Mouse (Mus musculus): ENCODE data around the gene Mapkap1. TPM values are rescaled to one million over a fixed set of nuclear protein-coding genes. Genes with fewer than 3 reads are reported as not detected.
A peak's percentile ranks its signal among the peaks of the same experiment; 100 is the strongest.

The Mapkap1 gene
- total RNA-seq, 2 experiments from 2014 or later = 64.9 to 70.3 TPM

DNA sequence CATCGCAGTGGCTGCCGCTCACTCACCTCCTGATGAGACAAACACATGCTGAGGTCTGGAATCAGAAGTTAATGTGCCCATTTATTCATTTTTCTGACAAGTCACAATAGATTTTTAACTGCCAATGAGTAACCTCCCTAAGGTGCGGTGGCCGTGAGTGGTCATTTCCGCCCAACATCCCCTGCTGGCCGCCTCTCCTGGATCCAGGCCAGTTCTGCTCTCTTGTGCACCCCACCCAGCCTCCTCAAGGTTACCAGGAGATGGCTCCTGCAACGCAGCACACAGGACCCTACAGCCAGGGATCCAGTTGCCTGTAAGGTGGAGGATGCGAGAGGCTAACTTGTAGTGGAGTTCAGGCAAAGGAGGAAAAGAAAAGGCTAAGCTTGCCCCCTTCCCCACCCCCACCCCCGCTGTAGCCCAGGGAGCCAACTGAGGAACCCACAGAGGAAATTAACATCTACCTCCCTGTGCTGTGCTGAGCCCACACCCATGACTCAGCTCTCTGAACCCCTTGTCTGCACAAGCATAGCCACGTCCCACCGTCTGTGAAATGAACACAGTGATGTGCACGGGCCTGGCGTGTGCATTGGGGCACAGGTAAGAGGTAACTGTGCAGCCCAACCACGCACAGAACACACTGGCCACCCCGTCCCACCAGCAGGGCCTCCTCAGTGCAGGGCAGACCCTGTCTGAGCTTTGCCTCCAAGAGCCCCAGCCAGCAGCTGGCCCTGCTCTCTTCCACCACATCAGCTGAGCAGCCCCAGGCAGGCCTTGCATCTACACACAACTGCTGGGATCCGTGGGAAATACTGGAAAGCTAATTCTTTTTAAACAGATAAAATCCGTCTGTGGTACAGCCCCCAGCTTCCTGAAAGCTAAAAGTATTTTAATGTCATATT is 221.0 kb downstream of the Mapkap1 start:
- DNase-seq (ENCODE audit: low spot score in 2 of 2) = no peak

DNA sequence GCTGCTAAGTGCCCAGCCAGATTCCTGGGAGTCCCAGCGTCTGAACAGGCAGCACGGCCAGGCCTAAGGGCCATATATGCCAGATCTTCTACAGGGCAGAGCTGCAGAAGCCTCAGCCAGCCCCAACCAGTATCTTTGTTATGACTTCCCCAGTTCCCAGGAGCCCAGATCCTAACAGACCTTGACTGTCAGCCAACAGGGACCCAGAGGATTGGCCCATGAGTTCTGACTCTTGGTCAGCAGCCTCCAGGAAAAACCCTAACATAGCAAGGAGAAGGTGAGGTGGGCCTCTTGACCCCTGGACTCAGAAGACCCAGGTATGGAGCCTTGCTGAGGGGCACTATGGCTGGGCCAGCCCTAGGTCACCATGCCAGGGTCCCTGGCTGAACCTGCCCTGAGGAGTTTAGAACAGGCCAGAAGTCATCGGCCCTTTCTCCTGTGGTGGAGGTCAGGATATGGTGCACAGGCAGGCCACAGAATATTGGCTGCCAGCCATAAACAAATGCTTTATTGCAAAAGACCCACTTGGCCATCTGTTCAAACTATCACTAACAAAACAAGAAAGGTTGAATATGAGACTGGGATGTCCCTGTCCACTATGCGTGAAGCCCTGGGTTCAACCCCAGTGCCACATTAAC is 222.5 kb downstream of the Mapkap1 start:
- DNase-seq (ENCODE audit: low spot score in 2 of 2) = no peak

DNA sequence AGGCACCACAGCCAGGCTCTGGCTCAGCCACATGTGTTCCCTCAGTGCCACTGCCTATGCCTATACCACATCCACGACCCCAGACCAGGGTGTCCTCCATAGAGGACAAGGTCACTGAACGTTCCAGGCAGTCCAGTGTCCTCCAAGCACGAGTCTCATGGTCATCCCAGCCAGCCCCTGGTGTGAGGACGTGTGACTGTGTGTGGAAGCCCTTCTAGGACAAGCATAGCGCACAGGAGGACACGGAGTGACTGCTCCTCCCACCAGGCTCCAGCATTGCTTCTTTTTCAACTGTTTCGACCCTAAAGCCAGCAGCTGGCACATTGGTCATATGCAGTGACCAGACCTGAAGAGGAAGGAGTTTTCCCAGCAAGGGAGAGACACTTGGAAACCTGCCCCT is 223.2 kb downstream of the Mapkap1 start:
- no peak for DNase-seq (ENCODE audit: low spot score in 2 of 2)

DNA sequence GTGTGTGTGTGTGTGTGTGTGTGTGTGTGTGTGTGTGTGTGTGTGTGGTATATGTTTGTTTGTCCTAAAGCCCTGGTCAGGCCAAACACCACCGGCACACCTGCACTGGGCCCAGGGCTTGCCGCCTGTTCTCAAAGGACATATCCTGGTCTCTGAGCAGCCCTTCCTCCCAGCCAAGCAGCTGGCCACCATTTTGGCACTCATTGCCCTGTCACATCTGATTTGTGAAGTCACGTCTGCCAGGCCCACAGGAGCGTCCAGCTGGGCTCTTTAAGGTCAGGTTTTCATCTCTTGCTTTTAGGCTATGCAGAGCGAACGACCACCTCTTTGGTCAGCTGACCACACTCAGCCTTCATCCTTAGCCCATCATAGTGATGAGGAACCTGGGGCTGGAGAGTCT is 223.9 kb downstream of the Mapkap1 start:
- no peak for DNase-seq (ENCODE audit: low spot score in 2 of 2)

DNA sequence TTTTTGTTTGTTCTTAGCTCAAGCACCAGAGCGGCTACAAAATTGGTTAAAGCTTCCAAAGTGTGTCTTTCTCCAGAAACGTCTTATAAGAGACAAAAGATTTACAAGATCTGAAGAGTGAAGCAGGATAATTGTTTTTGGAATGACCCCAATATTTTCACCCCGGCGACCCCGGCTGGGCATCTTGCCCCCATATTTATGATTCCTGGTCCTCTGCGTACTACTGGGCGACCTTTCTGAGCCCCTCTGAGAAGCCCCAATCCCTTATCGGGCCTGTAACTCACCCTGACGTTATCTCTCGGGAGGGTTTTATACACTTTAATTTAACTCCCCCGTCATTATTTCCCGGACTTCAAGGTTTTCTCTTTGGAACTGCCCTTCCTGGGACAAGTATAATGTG is 225.5 kb downstream of the Mapkap1 start:
- no peak for DNase-seq (ENCODE audit: low spot score in 2 of 2)

DNA sequence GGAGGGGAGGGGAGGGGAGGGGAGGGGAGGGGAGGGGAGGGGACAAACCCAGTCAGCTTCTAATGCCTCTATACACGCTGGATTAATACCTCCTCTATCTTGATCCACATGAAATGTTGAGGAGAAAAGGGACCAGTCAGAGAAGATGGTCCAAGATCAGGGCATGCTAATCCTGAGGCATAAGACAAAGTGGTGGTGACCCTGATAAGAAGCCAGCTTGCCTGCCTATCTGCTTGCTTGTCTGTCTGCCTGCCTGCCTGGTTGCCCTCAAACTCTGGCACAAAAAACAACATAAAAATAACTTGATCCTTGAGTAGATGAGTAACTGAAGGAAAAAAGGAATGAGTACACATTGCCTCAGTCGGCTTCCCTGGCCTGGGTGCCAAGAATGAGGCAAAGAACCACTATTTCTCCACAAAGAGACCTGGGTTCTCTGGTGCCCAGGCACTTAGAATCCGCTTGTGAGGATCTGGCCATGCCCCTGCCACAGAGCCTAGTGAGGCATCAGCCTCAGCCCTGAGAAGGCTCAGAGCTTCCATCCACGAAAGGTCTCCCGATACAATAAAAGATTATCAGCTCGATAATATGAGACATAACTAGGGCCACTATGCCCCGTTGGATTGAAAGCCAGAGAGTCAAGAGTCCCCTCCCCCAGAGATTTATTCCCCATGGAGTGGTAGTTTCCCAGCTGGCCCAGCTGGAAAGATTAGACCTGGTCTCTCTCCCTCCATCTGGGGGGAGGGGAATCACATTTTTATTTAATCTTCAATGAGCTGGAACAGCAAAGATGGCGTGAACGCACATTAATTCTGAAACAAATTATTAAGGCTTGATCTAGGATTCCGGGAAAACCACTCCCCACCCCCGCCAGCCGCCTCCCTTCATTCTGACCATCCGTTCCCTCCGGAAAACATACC is 228.9 kb downstream of the Mapkap1 start:
- DNase-seq (ENCODE audit: low spot score in 2 of 2) = no peak

DNA sequence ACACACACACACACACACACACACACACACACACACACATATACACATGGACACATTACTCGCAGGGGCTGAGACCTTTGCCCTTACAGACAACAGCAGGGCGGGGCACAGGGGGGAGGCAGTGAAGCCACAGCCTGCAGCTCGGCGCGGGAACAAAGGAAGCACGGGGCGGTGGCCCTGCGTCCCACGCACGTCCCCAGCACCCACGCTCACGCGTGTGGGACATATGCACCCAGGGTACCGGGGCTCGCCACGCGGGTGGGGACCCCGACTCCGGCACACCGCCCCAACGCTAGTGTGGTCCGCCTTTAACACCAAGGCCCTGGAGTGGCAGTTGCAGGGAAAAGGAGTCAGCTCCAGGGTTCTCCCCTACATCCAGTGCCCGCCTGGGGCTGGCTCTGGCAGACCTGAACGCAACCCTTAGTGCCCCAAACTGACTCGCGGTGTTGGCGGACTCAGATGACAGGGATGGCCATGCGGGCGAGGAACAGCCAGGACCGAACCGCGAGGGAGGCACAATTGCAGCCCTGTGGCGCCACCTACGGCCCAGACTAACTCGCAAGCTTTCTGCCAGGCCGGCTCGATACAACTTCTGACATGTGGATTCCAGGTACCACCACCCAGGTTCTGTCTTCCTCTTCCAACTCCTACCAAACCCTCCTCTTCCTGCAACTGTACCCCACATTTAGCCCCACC is 232.5 kb downstream of the Mapkap1 start:
- peak; percentile 77 to 87 for DNase-seq (ENCODE audit: low spot score in 2 of 2)

DNA sequence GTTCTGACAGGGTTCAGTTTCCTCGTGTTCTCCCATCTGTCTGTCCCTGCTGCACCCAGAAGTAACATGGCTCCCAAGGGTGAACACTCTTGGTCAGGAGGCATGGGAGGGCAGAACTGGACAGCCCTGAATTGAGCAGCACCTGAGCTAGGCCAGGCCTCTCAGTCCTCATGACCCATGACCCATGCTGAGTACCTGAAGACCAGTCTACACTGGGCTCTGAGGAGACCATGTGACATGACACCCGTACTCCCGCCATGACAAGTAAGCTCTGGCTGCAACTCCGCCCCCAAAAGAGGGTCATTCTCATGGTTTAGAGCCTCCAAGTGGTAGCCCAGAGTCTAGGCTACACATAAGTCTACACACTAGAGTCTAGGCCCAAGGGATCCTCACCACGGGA is 233.2 kb downstream of the Mapkap1 start:
- DNase-seq (ENCODE audit: low spot score in 2 of 2) = no peak

DNA sequence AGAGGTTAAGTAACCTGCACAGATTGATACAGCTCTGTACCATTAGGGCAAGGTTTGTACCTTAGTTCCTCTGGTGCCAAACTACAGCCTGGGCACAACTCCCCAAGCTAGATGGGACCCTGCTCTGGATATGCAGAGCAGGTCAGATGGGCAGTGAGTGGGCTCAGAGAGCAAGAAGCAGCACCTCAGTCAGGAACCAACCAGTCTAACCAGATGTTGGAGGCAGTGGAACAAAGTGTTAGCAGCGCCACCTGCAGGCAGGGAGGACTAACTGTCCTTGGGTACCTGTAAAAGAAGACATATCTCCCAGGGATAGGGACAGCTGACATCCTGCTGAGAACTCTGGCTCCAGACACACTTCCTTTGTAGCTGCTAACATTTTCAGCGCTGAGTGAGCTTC is 235.8 kb downstream of the Mapkap1 start:
- no peak for DNase-seq (ENCODE audit: low spot score in 2 of 2)

DNA sequence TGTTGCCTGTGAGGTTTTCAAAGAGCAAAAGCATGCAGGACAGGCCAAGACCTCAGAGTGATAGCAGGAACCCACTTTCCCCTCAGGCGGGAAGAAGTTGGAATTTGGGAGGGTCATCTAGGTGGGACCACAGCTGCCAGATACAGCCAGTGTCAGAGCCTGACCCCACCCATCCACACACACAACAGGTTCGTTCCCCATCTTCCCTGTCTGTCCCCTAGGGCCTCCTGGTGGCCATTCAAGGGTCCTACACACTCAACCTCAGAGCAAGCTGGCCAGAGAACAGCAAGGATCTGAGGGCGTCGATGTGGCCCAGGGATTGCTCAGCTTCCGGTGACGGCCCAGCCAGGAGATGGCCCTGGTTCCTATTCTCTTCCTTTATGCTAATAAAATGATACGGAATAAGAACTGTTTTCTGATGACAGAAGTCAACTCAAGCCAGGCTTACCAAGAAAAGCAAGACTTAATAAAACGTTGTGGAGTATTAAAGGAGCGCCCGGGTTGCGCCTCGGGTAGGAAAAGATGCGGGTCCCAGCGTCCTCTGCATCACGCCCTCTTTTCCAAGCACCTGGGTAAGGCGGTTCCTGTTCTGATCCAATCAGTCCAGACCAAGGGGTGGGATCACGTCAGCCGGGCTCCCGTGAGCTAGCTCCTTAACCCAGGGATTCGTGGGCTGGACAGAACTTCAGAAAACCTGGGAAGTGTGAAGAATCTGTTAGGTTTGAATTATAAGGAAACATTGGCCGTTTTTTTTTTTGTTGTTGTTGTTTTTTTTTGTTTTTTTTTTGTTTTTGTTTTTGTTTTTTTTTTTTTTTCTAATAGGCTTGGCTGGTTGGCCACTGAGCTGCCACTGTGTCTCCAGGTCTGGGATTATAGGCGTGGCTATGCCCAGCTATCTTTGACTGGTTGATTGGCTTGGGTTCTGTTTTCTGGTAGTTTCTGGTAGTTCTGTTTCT is 238.3 kb downstream of the Mapkap1 start:
- DNase-seq (ENCODE audit: low spot score in 2 of 2) = no peak

DNA sequence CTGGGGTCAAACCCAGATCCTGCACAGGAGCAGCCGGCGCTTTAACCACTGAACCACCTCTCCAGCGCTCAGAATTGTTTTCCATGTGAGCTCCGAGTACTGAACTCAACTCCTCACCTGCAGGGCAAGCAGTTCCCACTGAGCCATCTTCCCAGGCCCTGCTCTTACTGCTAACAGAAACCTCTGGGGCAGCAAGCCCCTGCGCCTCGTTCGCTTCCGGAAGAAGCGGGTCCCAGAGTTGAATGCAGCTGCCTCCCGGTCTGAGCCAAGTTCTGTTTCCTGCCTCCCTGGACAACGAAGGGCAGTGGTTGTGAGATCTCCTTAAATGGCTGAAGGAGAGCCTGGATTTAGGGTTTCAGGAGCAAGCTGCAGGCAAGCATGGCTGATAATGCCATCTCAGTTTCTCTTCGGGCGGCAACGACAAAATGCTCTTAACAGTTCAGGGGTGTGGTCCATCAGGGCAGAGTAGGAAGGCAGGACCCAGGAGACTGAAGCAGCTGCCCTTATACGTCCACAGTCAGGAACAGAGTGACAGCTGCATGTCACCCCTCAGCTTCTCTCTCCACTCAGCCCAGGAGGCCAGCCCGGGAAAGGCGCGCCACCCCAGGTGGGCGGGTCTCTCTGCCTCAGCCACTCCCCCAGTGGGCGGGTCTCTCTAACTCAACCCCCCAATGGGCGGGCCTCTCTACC is 239.4 kb downstream of the Mapkap1 start:
- peak in 1 of 2 experiments; percentile 26 for DNase-seq (ENCODE audit: low spot score in 2 of 2)

DNA sequence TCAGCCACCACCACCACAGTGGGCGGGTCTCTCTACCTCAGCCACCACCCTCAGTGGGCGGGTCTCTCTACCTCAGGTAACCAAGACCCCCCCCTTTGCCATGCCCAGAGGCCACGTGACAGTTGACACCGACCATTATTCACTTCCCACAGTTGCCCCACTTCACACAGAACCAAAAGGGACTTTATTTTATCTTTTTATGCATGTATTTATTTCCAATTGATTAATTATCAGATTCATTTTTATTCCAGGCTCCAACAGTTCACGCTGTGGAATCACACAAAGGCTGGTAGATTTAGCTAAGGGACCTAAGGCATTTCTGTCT is 239.9 kb downstream of the Mapkap1 start:
- DNase-seq (ENCODE audit: low spot score in 2 of 2) = no peak

DNA sequence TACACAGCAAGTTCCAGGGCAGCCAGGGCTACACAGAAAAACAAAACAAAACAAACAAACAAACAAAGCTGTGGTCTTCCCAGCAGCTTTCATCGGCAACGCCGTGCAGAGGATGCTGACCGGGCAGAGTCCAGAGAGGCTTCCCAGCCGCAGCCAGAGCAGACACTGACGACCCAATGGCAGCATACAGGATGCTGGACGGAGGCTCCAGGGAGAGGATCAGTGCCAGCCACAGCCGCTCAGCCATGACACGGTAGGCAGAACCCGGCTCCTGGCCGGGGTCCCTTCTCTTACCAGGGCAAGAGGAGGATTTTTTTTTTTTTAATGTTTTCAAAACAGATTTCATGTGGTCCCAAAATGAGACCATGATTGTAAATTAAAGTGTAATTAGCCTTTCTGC is 240.8 kb downstream of the Mapkap1 start:
- no peak for DNase-seq (ENCODE audit: low spot score in 2 of 2)

DNA sequence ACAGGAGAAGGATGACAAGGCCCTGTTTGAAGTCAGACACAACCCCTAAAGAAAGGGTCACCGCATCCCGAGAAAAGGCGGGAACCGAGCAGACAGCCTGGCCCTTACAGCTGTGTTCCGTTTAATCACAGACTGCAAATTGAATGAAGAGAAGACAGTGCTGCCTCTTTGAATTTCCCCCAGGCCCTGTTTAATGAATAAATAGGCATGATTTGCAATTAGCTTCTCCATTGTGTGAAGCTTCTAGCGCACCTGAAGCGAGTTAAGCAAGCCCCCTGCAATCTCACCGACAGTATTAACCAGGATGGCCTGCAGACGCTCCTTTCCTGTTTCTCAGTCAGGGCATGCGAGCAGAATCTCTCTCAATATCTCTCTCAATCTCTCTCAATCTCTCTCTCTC is 261.2 kb downstream of the Mapkap1 start:
- no peak for DNase-seq (ENCODE audit: low spot score in 2 of 2)

DNA sequence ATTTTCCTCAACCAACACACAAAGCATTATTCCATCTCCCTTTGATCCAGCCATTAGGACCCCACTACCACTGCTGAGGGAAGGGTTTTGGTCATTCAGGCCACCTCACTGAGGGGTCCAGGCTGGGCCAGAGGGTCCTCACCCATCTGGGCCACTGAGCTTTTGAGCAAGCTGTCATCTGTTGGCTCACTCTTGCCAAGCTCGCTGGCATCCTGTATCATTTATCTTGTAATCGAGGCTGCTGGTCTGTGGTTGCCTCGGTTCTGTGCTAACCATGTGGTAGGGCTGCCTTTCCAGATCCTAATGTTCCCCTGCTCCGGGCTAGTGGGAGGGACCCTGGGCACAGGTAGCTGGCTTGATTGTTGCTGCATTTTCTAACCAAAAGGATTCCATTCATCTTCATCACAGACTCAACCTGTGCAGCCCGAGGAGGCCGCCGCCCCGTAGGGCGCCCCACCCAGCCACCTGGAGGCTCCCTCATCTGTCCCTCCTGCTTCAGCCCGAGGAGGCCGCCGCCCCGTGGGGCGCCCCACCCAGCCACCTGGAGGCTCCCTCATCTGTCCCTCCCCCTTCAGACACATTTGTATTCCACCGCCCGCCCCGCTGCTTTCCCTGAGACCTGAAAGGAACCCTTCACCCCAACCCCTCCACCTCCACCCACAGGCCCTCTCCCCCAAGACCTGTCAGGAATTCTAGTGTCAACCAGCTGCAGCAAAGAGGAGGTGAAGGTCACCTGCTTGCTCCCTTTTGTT is 262.0 kb downstream of the Mapkap1 start:
- DNase-seq (ENCODE audit: low spot score in 2 of 2) = peak; percentile 46 to 74

DNA sequence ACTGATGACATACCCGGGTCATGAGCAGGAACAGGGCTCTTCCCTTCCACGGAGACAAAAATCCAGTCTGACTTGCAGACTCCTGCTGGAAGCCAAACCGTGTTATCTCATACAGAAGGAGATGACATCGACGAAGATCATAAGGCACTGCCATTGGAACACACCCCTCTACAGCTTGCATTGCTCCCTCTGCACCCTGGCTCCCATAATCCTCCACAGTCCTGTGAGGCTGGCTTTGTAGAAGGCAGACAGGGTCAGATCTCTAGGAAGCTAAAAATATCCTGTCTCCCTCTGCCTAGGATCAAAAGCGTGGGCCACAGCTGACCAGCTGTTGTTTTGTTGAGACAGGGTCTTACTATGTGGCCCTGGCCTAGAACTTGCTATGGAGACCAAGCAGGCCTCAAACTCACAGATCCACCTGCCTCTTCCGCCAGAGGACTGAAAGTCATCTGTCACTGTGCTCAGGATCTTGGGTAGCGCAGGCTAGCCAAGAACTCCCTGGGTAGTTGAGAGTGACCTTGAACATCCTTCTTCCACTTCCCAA is 262.7 kb downstream of the Mapkap1 start:
- DNase-seq (ENCODE audit: low spot score in 2 of 2) = no peak

DNA sequence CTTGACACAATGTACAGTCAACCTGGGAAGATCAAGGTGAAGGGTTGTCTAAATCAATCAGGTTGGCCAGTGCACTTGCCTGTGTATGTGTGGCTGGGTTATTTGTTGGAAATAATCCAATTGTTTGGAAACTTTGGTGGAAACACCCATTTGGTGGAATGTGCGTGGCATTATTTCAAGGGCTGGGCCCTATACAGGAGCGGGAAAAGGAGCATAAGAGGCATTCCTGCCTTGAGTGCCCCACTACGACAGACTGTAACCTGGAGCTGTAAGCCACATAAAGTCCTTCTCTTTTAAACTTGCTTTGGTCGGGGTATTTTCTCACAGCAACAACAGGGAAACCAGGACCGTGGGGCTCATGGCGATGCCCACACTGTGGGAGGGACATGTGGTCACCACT is 263.9 kb downstream of the Mapkap1 start:
- DNase-seq (ENCODE audit: low spot score in 2 of 2) = no peak

DNA sequence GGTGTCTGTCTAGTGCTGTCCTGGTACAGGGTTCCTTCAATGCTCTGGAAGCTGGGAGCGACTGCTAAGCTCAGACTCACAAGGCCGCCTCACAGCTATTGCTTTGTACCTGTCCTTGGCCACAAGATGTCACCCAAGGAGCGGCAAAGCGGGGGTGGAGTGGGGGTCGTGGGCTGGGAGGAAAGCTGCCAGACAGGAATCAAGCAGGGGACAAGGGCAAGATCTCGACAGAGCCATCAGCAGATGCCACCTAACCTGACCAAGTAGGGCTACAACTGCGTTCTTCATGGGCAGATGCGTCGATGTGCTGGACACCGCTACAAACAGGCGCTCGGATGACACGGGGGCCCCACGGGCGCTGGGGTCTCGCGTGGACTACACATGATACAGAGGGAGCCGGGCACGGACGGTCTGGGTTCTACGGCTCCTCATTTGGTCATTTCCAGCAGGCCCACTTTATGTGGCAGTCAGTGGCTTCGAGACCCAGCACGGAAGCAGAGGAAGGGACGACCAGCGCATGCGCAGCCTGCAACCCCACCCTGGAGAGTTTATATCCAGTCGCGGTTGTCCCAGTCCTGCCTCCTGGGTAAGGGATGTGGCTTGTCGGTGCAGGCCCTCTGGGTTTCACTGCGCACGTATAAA is 264.9 kb downstream of the Mapkap1 start:
- peak in 1 of 2 experiments; percentile 43 for DNase-seq (ENCODE audit: low spot score in 2 of 2)
